Mouse (Mus musculus): ENCODE results near the gene Inpp4b. TPM values are rescaled to one million over a fixed set of nuclear protein-coding genes. Genes with fewer than 3 reads are reported as not detected.

Inpp4b gene
- polyA plus RNA-seq, 1 experiment from 2014 or later: 3.2 TPM

GRCm38 (mm10) chr8:81609064-81609463, 266.7 kb downstream of the Inpp4b start:
- H3K4me2 ChIP-seq (replicated peaks; ENCODE audit: low read depth): no peak overlapping the region
- no peak overlapping the region for H3K9ac ChIP-seq (ENCODE audit: low read length)
- WGBS: 77% methylated on average over 4 of the region's 4 CpGs
- ATAC-seq (ENCODE audit: low FRiP score, low TSS enrichment): no peak
- H3K36me3 ChIP-seq (ENCODE audit: control insufficient read depth, insufficient read depth, low read length): no peaks in the 10 kb centered on the region
- no peaks in the 10 kb centered on the region for H3K4me1 ChIP-seq (replicated peaks; ENCODE audit: control insufficient read depth, insufficient read depth)
- no peak for DNase-seq (ENCODE audit: low spot score)
- no peak for TF ChIP-seq EP300 (optimal IDR thresholded peaks at IDR 0.05)
- no peak for TF ChIP-seq CTCF (IDR thresholded peaks at IDR 0.05; ENCODE audit: low read depth)
- H3K9me3 ChIP-seq (ENCODE audit: control insufficient read depth, low read length): no peaks in the 10 kb centered on the region
- H3K27me3 ChIP-seq (ENCODE audit: control insufficient read depth, insufficient read depth, low read length): no peaks in the 10 kb centered on the region
- H3K4me3 ChIP-seq (ENCODE audit: low read depth, low read length): no peak overlapping the region
- H3K27ac ChIP-seq (replicated peaks): no peak overlapping the region

DNA sequence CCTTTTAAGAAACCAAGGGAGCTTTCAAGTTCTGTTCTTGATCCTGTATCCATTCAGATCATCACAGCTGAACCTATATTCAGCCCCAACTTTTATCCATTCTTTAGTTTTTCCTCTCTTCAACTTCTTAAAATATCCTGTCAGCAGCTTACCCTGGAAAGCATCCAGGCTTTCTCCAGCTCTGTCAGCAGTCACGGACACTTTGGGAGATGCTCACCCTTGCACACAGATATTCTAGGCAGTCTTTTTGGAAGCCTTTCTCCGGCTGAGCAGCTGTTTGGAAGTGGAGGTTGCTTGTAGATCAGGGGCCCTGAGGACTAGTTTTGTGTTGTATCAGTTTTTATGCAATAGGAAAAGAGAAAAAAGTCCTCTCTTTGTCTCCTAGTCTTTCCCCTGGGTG, 270.3 kb downstream of the Inpp4b start:
- Histone ChIP-seq H3K4me2 (replicated peaks; ENCODE audit: low read depth) (no peak overlapping the region), H3K4me1 (replicated peaks; ENCODE audit: control insufficient read depth, insufficient read depth) (no peaks in the 10 kb centered on the region), H3K27me3 (ENCODE audit: control insufficient read depth, insufficient read depth, low read length) (no peaks in the 10 kb centered on the region), H3K36me3 (ENCODE audit: control insufficient read depth, insufficient read depth, low read length) (no peaks in the 10 kb centered on the region), H3K9ac (ENCODE audit: low read length) (no peak overlapping the region), H3K9me3 (ENCODE audit: control insufficient read depth, low read length) (no peaks in the 10 kb centered on the region), H3K4me3 (ENCODE audit: low read depth, low read length) (no peak overlapping the region), H3K27ac (replicated peaks) (no peak overlapping the region)
- no peak for ATAC-seq (ENCODE audit: low FRiP score, low TSS enrichment)
- 56% methylated on average over 2 of the region's 2 CpGs for WGBS
- TF ChIP-seq EP300 (optimal IDR thresholded peaks at IDR 0.05) (no peak), CTCF (IDR thresholded peaks at IDR 0.05; ENCODE audit: low read depth) (no peak)
- no peak for DNase-seq (ENCODE audit: low spot score)

GRCm38 (mm10) chr8:81614135-81614534, 271.8 kb downstream of the Inpp4b start:
- Histone ChIP-seq H3K9me3 (ENCODE audit: control insufficient read depth, low read length) (no peaks in the 10 kb centered on the region), H3K4me2 (replicated peaks; ENCODE audit: low read depth) (no peak overlapping the region), H3K9ac (ENCODE audit: low read length) (no peak overlapping the region), H3K4me3 (ENCODE audit: low read depth, low read length) (no peak overlapping the region), H3K4me1 (replicated peaks; ENCODE audit: control insufficient read depth, insufficient read depth) (no peaks in the 10 kb centered on the region), H3K27me3 (ENCODE audit: control insufficient read depth, insufficient read depth, low read length) (no peaks in the 10 kb centered on the region), H3K27ac (replicated peaks) (no peak overlapping the region), H3K36me3 (ENCODE audit: control insufficient read depth, insufficient read depth, low read length) (no peaks in the 10 kb centered on the region)
- TF ChIP-seq CTCF (IDR thresholded peaks at IDR 0.05; ENCODE audit: low read depth) (no peak), EP300 (optimal IDR thresholded peaks at IDR 0.05) (no peak)
- WGBS: 84% methylated on average over 1 of the region's 1 CpGs
- no peak for DNase-seq (ENCODE audit: low spot score)
- ATAC-seq (ENCODE audit: low FRiP score, low TSS enrichment): no peak

- 71% methylated on average over 2 of the region's 2 CpGs for WGBS
- Histone ChIP-seq H3K9me3 (ENCODE audit: control insufficient read depth, low read length) (no peaks in the 10 kb centered on the region), H3K4me1 (replicated peaks; ENCODE audit: control insufficient read depth, insufficient read depth) (no peaks in the 10 kb centered on the region), H3K36me3 (ENCODE audit: control insufficient read depth, insufficient read depth, low read length) (no peaks in the 10 kb centered on the region), H3K4me3 (ENCODE audit: low read depth, low read length) (no peak overlapping the region), H3K27me3 (ENCODE audit: control insufficient read depth, insufficient read depth, low read length) (no peaks in the 10 kb centered on the region), H3K27ac (replicated peaks) (no peak overlapping the region), H3K4me2 (replicated peaks; ENCODE audit: low read depth) (no peak overlapping the region), H3K9ac (ENCODE audit: low read length) (no peak overlapping the region)
- ATAC-seq (ENCODE audit: low FRiP score, low TSS enrichment) (no peak), DNase-seq (ENCODE audit: low spot score) (no peak)
- TF ChIP-seq CTCF (IDR thresholded peaks at IDR 0.05; ENCODE audit: low read depth) (no peak), EP300 (optimal IDR thresholded peaks at IDR 0.05) (no peak)
These were observed 272.2 kb downstream of the Inpp4b start for GRCm38 (mm10) chr8:81614605-81615004.

DNA sequence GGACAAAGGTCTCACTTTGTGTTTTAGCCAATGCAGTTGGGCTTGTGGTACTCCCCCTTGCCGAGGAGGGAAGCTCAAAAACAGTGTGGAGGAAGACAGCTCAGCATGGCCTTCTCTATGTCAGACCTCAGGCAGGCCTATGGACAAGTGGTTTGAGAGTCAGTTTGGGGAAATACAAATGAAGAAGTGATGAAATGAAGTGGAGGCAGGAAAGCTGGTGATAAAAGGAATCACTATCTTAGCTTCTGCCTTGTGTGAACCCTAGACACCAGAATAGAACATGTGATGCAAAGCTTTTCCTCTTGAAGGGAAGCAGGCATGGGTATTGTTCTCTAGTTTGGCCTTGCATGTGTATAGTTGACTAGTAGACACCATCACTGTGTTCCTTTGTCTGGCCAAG, 273.2 kb downstream of the Inpp4b start:
- 74% methylated on average over 1 of the region's 1 CpGs for WGBS

DNA sequence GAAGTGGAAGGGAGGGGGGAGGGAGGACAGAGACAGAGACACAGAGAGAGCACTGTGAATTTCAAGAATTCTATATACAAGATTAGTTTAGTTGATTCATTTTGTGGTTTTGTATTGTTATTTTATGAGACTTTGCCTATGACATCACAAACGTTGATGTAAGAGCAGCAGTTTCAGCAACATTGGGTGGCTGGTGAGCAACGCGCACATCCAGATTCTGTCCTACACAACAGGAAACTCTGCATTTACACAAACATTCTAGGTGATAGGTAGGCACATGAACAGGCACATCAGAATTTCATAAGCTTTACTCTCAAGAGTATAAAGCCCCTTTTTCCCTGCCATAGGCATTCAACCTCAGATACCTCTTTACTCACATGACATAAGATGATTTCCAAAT, 276.6 kb downstream of the Inpp4b start:
- Histone ChIP-seq H3K27me3 (ENCODE audit: control insufficient read depth, insufficient read depth, low read length) (no peaks in the 10 kb centered on the region), H3K4me2 (replicated peaks; ENCODE audit: low read depth) (no peak overlapping the region), H3K36me3 (ENCODE audit: control insufficient read depth, insufficient read depth, low read length) (no peaks in the 10 kb centered on the region), H3K27ac (replicated peaks) (no peak overlapping the region), H3K4me3 (ENCODE audit: low read depth, low read length) (no peak overlapping the region), H3K9ac (ENCODE audit: low read length) (no peak overlapping the region), H3K4me1 (replicated peaks; ENCODE audit: control insufficient read depth, insufficient read depth) (no peaks in the 10 kb centered on the region), H3K9me3 (ENCODE audit: control insufficient read depth, low read length) (no peaks in the 10 kb centered on the region)
- no peak for ATAC-seq (ENCODE audit: low FRiP score, low TSS enrichment)
- DNase-seq (ENCODE audit: low spot score): no peak
- no peak for TF ChIP-seq EP300 (optimal IDR thresholded peaks at IDR 0.05)
- TF ChIP-seq CTCF (IDR thresholded peaks at IDR 0.05; ENCODE audit: low read depth): no peak
- 92% methylated on average over 3 of the region's 3 CpGs for WGBS

More for the DNA sequence above, 273.2 kb downstream of the Inpp4b start:
- no peak overlapping the region for H3K27ac ChIP-seq (replicated peaks)
- H3K4me3 ChIP-seq (ENCODE audit: low read depth, low read length): no peak overlapping the region
- DNase-seq (ENCODE audit: low spot score) (no peak), ATAC-seq (ENCODE audit: low FRiP score, low TSS enrichment) (no peak)
- no peaks in the 10 kb centered on the region for H3K9me3 ChIP-seq (ENCODE audit: control insufficient read depth, low read length)
- TF ChIP-seq EP300 (optimal IDR thresholded peaks at IDR 0.05): no peak
- TF ChIP-seq CTCF (IDR thresholded peaks at IDR 0.05; ENCODE audit: low read depth): no peak
- H3K4me2 ChIP-seq (replicated peaks; ENCODE audit: low read depth): no peak overlapping the region
- no peak overlapping the region for H3K9ac ChIP-seq (ENCODE audit: low read length)
- H3K36me3 ChIP-seq (ENCODE audit: control insufficient read depth, insufficient read depth, low read length): no peaks in the 10 kb centered on the region
- H3K27me3 ChIP-seq (ENCODE audit: control insufficient read depth, insufficient read depth, low read length): no peaks in the 10 kb centered on the region
- H3K4me1 ChIP-seq (replicated peaks; ENCODE audit: control insufficient read depth, insufficient read depth): no peaks in the 10 kb centered on the region

All from stomach, postnatal 0 days (tissue).